In genomic region chr1:168428255-168428654, GRCm38 (mm10) we compare ENCODE assay signal across 7 mouse cellular contexts. TPM values are rescaled to one million over a fixed set of nuclear protein-coding genes. Genes with fewer than 3 reads are reported as not detected.
DNase-seq lines count a peak whose midpoint lies in the region; ATAC-seq lines count a peak whose summit lies in the region.

No protein-coding gene starts in this region.

- no peaks in the 10 kb centered on the region for H3K27me3 ChIP-seq in liver, embryonic 11.5 days (replicated peaks; ENCODE audit: control insufficient read depth, insufficient read depth, low read length)
- H3K27me3 ChIP-seq in forebrain, embryonic 15.5 days: no peaks in the 10 kb centered on the region
- H3K27me3 ChIP-seq in limb, embryonic 11.5 days (ENCODE audit: control insufficient read depth, insufficient read depth, low read length): no peaks in the 10 kb centered on the region

- no peak for ATAC-seq in liver, embryonic 11.5 days (replicated peaks; ENCODE audit: low FRiP score)
- no peak for ATAC-seq in forebrain, embryonic 15.5 days (replicated peaks)
- no peak for ATAC-seq in limb, embryonic 11.5 days (ENCODE audit: insufficient number of reproducible peaks, low FRiP score, low TSS enrichment, low read depth)

- peaks cover 21% of the 10 kb centered on the region for H3K4me1 ChIP-seq in liver, embryonic 11.5 days (replicated peaks; ENCODE audit: control insufficient read depth, insufficient read depth, low read length)
- H3K4me1 ChIP-seq in forebrain, embryonic 15.5 days: peaks cover 40% of the 10 kb centered on the region
- peaks cover 30% of the 10 kb centered on the region for H3K4me1 ChIP-seq in limb, embryonic 11.5 days (ENCODE audit: control insufficient read depth, insufficient read depth, low read length)

- DNase-seq in liver, embryonic 11.5 days (ENCODE audit: low spot score): no peak
- DNase-seq in liver (no peak), MN1 (ENCODE audit: low spot score) (no peak)
- no peak for DNase-seq in limb, embryonic 11.5 days (ENCODE audit: low spot score)
- peak; percentile 23 for DNase-seq in retina, embryonic 14.5 days (ENCODE audit: low spot score)
- no peak for DNase-seq in Muller cell, postnatal 12 days (ENCODE audit: inconsistent ontology term)

- no peaks in the 10 kb centered on the region for H3K9me3 ChIP-seq in liver, embryonic 11.5 days (ENCODE audit: control insufficient read depth, low read length)
- H3K9me3 ChIP-seq in forebrain, embryonic 15.5 days: no peaks in the 10 kb centered on the region
- no peaks in the 10 kb centered on the region for H3K9me3 ChIP-seq in limb, embryonic 11.5 days (ENCODE audit: control insufficient read depth, low read length)

- H3K9ac ChIP-seq in liver, embryonic 11.5 days (ENCODE audit: low read depth, low read length): 0 out of 2 replicates have a peak overlapping the region, but pooled peaks have one; percentile 25
- H3K9ac ChIP-seq in forebrain, embryonic 15.5 days (replicated peaks): peak overlapping the region; percentile 84
- H3K9ac ChIP-seq in limb, embryonic 11.5 days (ENCODE audit: low read length): peak overlapping the region; percentile 43

- WGBS in liver, embryonic 11.5 days: 54% methylated on average over 6 of the region's 6 CpGs
- 2% methylated on average over 6 of the region's 6 CpGs for WGBS in forebrain, embryonic 15.5 days
- whole genome bisulfite sequencing in limb, embryonic 11.5 days: 20% methylated on average over 6 of the region's 6 CpGs

- H3K4me3 ChIP-seq in liver, embryonic 11.5 days (ENCODE audit: low read depth, low read length): peak overlapping the region; percentile 24
- peak overlapping the region; percentile 55 for H3K4me3 ChIP-seq in forebrain, embryonic 15.5 days
- H3K4me3 ChIP-seq in limb, embryonic 11.5 days (ENCODE audit: low read depth, low read length): peak overlapping the region; percentile 90

- H3K36me3 ChIP-seq in liver, embryonic 11.5 days (ENCODE audit: control insufficient read depth, insufficient read depth, low read length): no peaks in the 10 kb centered on the region
- no peaks in the 10 kb centered on the region for H3K36me3 ChIP-seq in forebrain, embryonic 15.5 days
- no peaks in the 10 kb centered on the region for H3K36me3 ChIP-seq in limb, embryonic 11.5 days (ENCODE audit: control insufficient read depth, insufficient read depth, low read length)

- no peak overlapping the region for H3K27ac ChIP-seq in liver, embryonic 11.5 days (ENCODE audit: low read depth, low read length)
- H3K27ac ChIP-seq in forebrain, embryonic 15.5 days (replicated peaks): peak overlapping the region; percentile 98
- 0 out of 2 replicates have a peak overlapping the region, but pooled peaks have one; percentile 0 for H3K27ac ChIP-seq in limb, embryonic 11.5 days (replicated peaks; ENCODE audit: low read depth, low read length)

- H3K4me2 ChIP-seq in liver, embryonic 11.5 days: peak overlapping the region; percentile 82
- peak overlapping the region; percentile 65 for H3K4me2 ChIP-seq in forebrain, embryonic 15.5 days (replicated peaks)
- peak overlapping the region; percentile 52 for H3K4me2 ChIP-seq in limb, embryonic 11.5 days (ENCODE audit: low read depth, severe bottlenecking)

RNA-seq across cellular contexts. Expression of gene Pbx1, which starts 3.8 kb away (rescaled TPM):
- polyA plus RNA-seq in liver, embryonic 11.5 days (2014; fragmentation: Nextera tagmentation; extraction: Ambion mirVana): 14.6 and 17.0 TPM in 2 replicates
- 87.4 and 90.5 TPM in 2 replicates for polyA plus RNA-seq in forebrain, embryonic 15.5 days (2015; fragmentation: Nextera tagmentation; extraction: Ambion mirVana)
- polyA plus RNA-seq in limb, embryonic 11.5 days (2014; fragmentation: Nextera tagmentation; extraction: Ambion mirVana): 43.7 and 44.2 TPM in 2 replicates

Comparison
In these comparisons a context has a peak if more than half of its experiments do, and no peak if none do; other contexts are left out.
1. H3K4me3 ChIP-seq: peak in every context shown above with its lines; median percentile 90 in limb, embryonic 11.5 days; 55 in forebrain, embryonic 15.5 days; 24 in liver, embryonic 11.5 days.
2. H3K9ac ChIP-seq: peak in every context shown above with its lines; median percentile 84 in forebrain, embryonic 15.5 days; 43 in limb, embryonic 11.5 days; 25 in liver, embryonic 11.5 days.